Mouse (Mus musculus) brain, embryonic 14.5 days (tissue): ENCODE data around the gene Zc3hav1l. TPM values are rescaled to one million over a fixed set of nuclear protein-coding genes. Genes with fewer than 3 reads are reported as not detected.

Source experiments
- DNase-seq: peaks from one replicate; pipeline ENCODE4 v3.0.0-alpha.2; 2011; ENCODE audit warnings: low read depth
- CTCF ChIP-seq: fragments of 200-500 bp; IDR thresholded peaks from 2 replicates; pipeline ENCODE4 v1.5.1; 2012; ENCODE audit warnings: inconsistent platforms, mild to moderate bottlenecking, moderate library complexity, borderline replicate concordance; ENCODE audit not compliant: insufficient read depth, insufficient read length; ENCODE audit errors: extremely low read depth
- POLR2A ChIP-seq: fragments of 200-500 bp; IDR thresholded peaks from 2 replicates; pipeline ENCODE4 v1.6.1; 2012; ENCODE audit warnings: mild to moderate bottlenecking, inconsistent platforms, borderline replicate concordance; ENCODE audit not compliant: poor library complexity, insufficient read depth, insufficient read length, severe bottlenecking; ENCODE audit errors: extremely low read depth
- polyA plus RNA-seq: library from polyadenylated mRNA; depleted of rRNA; stranded (reverse); fragments of >200 nt; gene quantifications from 2 replicates; pipeline ENCODE4 v1.2.3, GENCODE M21; 2012; rRNA removed

Gene Zc3hav1l
- polyA plus RNA-seq, 1 experiment, result 33.9 TPM

DNA sequence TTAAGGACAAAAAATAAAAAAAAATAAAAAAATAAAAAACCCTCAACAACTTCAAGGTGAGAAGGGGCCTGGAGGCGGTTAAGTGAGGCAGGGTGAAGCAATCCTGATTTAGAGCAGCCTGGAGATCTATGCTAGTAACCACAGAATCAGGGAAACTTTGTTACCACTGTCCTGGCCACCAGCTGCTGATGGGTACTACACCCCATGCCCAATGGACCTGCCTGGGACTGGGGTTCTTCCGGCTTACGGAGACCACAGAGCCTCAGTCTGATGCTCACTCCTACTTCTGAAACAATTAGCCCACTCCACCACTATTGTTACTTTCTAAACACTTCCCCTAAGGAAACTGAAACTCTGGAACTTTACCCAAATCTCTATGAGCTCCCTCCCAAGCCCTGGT lies 54.3 kb downstream of the Zc3hav1l start:
- TF ChIP-seq CTCF, result no peak
- no peak for TF ChIP-seq POLR2A
- DNase-seq, result no peak

DNA sequence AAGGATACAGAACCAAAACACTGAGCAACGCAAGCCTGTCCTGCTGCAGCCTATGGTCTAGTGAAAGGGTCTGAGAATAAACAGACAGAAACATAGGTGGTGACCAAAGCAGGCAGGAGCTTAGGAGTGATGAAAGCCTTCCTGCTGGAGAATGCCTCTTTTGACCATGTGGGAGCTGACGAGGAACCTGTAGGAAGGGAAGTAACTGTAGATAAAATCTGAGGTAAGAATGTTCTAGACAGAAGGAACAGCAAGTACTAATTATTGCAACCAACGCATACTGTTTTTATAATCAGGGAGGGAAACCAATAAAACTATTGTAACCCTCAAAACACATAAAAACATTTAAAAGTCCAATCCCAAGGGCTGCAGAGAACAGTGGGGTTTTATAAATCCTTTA lies 54.9 kb downstream of the Zc3hav1l start:
- TF ChIP-seq POLR2A, result no peak
- no peak for TF ChIP-seq CTCF
- no peak for DNase-seq

DNA sequence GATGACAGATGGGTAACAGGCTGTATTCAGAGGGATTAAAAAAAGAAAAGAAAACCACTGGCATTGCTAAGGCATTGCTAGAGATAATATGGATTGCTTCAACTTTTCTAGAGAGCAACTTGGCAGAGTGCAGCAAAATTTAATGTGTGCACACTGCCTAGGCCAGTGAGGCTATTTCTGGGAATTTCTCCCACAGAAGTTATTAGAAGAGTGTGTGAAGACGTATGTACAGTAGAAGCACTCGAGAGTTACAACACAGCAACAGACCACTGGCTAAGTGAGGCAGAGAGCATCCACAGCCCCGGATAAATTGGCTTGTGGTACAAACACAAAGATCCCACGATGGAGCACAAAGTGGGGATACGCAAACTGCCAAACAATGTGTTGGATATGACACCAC lies 56.2 kb downstream of the Zc3hav1l start:
- TF ChIP-seq POLR2A (no peak), CTCF (no peak)
- DNase-seq, result no peak

DNA sequence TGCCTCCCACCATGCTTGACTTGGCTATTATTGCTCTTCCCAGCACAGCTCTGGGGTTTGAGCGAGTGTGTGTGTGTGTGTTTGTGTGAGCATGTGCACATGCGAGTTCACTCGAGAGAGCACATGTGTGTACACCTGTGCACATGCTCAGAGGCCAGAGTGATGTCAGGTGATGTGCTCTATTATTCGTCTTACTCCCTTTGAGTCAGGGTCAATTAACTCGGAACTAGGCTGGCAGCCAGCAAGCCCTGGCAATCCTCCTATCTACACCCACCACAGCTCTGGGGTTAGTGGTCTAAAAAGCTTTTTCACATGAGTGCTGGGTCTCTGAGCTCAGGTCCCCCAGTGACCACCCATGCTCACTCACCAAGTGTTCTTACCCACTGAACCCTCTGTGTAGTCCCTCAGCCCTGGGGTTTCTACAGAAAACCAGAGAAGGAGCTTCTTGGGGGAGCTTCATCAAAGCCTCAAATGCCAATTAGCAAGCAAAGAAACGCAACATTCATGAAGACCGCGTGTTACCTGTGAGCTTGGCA lies 56.7 kb downstream of the Zc3hav1l start:
- no peak for TF ChIP-seq POLR2A
- no peak for TF ChIP-seq CTCF
- peak; percentile 56 for DNase-seq

DNA sequence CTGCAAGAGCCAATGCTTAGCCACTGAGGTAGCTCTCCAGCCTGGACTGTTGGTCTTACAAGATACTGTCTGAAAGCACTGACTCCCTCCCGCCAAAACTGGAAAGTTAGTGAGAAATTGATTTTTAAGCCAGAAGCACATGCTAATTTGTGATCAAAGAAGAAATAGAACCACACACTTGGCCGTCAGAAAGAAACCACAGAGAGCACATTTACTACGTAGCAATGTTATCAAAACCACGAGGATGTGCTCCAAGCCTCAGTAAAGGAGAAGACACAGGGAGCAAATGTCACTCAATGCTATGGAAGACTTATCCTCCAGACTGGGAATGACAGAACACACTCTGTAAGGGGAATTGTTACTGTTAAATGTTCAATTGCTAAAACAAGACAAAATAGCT lies 57.6 kb downstream of the Zc3hav1l start:
- no peak for DNase-seq
- TF ChIP-seq POLR2A (no peak), CTCF (no peak)

DNA sequence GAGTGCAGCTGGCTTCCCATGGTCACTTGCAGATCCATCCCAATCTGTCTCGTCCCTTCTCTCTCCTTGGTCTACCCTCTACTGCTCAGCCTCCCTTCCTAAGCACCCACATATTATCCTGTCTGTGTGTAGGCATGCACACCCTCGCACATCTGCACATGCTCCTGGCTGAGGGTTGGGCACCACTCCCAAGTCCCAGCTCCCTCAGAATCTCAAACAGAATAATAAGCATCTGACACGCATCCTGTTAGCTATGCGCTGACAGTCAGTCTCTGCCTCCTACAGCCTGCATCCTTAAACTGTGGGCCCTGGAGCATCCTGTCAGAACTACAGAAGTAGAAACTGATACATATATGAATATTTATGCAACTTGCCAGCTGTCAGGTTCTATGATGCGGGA lies 58.4 kb downstream of the Zc3hav1l start:
- peak; percentile 70 for DNase-seq

DNA sequence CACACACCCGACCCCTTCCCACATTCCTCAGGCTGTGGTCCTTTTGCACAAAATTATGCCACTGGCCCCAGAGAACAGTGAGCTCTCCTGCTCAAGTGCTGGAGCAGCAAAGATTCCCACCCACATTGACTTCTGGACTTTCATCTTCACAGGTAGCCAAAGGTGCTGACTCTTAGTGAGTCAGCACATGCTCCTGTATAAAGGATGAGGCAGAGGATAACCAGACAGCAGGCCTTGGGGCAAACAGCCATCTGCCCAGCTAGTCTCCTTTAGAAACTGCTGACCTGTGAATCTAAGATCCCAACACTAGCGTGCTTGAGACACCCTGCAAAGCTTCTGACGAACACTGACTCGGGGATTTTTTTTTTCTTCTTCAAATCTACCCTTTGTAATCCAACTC lies 60.7 kb downstream of the Zc3hav1l start:
- no peak for DNase-seq
- TF ChIP-seq CTCF (no peak), POLR2A (no peak)

More for the DNA sequence above, 58.4 kb downstream of the Zc3hav1l start:
- TF ChIP-seq CTCF (no peak), POLR2A (no peak)

Other genes with a start within 250 kb of the Zc3hav1l start
- gene Tmem213, start 190.0 kb downstream of the Zc3hav1l start, polyA plus RNA-seq, result 0.15 TPM in 1 of 2 replicates, not detected in the other
- 0.44 and 0.48 TPM in 2 replicates for gene Atp6v0a4, start 174.7 kb downstream of the Zc3hav1l start, polyA plus RNA-seq
- 34.9 and 50.5 TPM in 2 replicates for gene D630045J12Rik, start 45.2 kb downstream of the Zc3hav1l start, polyA plus RNA-seq
- 0.90 and 1.5 TPM in 2 replicates for gene Zc3hav1, start 55.3 kb upstream of the Zc3hav1l start, polyA plus RNA-seq
- 8.7 and 9.0 TPM in 2 replicates for gene Ttc26, start 82.2 kb upstream of the Zc3hav1l start, polyA plus RNA-seq
- 29.4 and 37.1 TPM in 2 replicates for gene Ubn2, start 134.7 kb upstream of the Zc3hav1l start, polyA plus RNA-seq
- 135 and 188 TPM in 2 replicates for gene Fmc1, start 234.2 kb upstream of the Zc3hav1l start, polyA plus RNA-seq